Mouse (Mus musculus): ENCODE results near the gene Olfr651.

GRCm38 (mm10) chr7:104601679-104602078, 51.7 kb downstream of the Olfr651 start, which contains the start of gene Olfr655:
- TF ChIP-seq CTCF (IDR thresholded peaks at IDR 0.05; ENCODE audit: extremely low read depth, insufficient read length, insufficient replicate concordance, low read depth, low read length) (no peak), POLR2A (IDR thresholded peaks at IDR 0.05; ENCODE audit: low read depth, low read length) (no peak)
